Mouse (Mus musculus): ENCODE data around the gene Myrip.

DNA sequence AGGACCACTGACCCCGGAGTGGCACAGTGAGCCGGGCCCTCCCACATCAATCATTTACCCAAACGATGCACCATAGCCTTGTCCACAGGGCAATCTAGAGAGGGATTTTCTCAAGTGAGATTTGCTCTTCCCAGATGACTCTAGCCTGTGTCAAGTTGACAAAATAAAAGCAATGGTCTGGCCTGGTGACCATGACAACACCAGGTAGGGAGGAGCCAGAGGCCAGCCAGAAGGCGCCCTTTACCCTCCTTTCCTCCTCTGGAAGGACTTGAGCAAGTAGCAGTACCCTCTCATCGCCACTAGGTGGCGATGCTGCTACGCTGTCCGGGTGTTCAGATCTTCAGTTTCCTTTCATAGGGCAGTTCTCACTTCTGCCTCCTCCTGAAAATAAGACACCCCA, 132.4 kb downstream of the Myrip start:
- TF ChIP-seq CTCF (IDR thresholded peaks at IDR 0.05; ENCODE audit: extremely low read depth, insufficient read length, insufficient replicate concordance, low read depth, low read length): peak; percentile 96; the same call in 1 of the 2 replicates
- no peak for TF ChIP-seq POLR2A (IDR thresholded peaks at IDR 0.05; ENCODE audit: low read depth, low read length)
